Mouse (Mus musculus) layer of hippocampus, adult 9-11 months (tissue): Measurements from ENCODE around the gene Myo3a.

Experiments used
- DNase-seq: peaks from one replicate; pipeline ENCODE4 v3.0.0; 2022

Myo3a gene

DNA sequence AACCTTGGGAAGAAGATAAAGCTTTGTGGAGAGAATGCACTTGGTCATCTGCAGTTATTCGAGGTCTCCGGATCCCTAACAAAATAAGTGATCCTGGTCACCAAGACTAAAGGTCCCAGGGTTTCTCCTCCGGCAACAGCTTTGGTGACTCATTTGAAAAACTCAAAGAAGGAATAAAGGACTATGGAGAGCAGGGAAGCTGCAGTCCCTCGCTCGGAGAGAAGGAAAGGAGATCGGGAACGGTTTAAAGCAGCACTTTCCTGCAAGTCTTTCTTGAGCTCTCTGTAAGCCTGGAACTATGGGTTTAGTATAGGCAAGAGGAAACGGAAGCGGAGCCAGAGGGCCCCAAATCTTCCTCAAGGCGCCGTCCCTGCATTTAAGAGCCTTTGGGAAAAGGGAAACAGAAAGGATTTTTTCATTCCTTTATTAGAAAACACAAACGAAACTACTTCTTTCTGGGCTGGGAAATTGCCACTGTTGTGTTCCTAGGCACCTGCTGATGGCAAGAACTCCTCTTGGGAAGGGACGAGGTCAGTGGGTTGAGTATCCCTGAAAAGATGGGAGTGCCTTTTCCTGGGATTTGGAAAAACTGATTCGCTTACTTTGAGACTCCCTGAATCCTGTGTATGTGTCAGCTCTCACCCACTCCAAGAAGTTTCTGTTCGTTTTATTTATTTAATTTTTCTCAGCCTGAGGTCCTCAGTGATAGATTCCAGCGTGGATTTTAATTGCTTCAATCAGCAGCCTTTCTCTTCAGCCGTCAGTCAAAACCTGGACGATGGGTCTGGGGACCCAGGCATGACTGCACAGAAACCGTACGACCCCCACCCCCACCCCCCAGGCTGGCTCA, 393.9 kb downstream of the Myo3a start:
- DNase-seq: no peak

DNA sequence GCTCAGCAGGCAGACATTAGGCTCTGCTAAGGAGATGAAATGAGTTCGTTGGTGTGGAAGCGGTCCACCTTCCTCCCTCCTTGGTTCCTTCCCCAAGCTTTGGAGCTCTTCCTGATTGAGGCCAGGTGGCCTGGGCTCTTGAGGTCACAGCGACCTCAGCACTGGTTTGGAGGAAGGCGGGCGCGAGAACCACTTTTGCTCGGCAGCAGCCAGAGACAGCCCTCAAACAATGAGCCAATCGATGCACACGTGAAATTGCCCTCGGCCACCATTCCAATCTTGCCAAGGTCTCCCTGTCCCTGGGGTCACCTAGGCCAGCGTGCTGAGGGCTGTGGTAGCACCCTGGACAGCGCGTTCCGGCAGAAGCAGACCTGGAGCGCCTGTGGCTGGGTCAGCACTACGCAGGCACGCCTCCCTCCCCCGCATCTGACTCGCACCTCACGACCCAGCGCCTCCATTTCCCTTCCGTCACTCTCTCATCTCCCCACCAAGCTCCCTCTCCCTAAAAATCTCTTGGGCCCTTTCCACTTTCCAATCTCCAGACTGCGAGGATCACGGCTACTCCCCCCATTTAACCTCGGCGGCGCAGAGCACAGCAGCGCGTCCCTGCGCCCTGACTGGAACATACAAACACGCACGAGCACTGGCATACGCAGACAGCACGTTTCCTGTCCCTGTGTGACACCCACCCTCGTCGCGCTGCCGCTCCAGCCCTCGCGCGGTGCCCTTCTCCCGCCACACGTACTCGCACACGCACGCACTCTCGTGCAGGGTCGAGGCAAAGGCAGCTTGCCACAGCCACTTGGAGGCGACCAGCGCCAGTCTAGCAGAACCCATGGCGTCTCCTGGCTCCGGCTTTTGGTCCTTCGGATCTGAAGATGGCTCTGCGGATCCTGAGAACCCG, 394.8 kb downstream of the Myo3a start, which contains the start of gene Gad2:
TSS of gene Gad2 (plus strand) at position 378 of the 904 bp plus-strand sequence.
- no peak for DNase-seq

DNA sequence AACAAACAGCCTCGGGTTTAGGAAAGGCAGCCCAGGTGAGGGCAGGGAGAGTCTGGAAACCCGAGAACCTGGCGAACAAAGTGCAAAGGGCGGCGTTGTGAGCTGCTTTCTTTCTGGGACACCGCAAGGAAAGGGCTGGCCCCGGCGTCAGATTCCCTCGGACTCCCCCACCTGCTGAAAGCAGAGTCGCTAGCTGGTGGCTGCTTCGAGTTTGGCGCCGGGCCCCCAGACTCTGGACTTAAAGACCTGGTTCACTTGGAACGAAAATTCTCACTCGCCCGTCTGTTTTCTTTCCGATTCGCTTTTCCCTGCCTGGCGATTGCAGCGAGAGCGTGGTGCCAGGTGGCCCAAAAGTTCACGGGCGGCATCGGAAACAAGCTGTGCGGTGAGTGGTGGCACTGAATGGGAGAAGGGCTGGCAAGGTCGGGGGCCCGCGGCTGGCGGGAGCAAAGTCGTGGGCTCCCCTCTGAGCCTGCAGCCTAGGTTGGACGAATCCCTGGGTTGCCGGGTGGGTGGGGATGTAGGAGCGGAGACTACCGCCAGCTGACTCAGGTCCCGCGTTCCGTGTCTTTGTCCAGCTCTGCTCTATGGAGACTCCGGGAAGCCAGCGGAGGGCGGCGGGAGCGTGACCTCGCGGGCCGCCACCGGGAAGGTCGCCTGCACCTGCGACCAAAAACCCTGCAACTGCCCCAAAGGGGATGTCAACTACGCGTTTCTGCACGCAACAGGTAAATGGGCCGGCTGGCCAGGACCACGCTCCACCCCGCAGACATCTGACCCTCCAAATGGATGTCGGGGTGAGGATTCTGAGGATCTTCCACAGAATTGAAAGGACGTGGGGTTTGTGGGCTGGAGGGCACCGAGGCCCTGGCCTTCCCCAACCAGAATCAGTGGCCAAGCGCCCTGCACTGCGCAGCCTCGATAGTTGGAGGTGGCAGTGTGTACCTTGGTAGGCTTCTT, 396.1 kb downstream of the Myo3a start:
- DNase-seq: no peak

- no peak for DNase-seq
Measured at GRCm38 (mm10) chr2:22624188-22624975, 397.1 kb downstream of the Myo3a start.

DNA sequence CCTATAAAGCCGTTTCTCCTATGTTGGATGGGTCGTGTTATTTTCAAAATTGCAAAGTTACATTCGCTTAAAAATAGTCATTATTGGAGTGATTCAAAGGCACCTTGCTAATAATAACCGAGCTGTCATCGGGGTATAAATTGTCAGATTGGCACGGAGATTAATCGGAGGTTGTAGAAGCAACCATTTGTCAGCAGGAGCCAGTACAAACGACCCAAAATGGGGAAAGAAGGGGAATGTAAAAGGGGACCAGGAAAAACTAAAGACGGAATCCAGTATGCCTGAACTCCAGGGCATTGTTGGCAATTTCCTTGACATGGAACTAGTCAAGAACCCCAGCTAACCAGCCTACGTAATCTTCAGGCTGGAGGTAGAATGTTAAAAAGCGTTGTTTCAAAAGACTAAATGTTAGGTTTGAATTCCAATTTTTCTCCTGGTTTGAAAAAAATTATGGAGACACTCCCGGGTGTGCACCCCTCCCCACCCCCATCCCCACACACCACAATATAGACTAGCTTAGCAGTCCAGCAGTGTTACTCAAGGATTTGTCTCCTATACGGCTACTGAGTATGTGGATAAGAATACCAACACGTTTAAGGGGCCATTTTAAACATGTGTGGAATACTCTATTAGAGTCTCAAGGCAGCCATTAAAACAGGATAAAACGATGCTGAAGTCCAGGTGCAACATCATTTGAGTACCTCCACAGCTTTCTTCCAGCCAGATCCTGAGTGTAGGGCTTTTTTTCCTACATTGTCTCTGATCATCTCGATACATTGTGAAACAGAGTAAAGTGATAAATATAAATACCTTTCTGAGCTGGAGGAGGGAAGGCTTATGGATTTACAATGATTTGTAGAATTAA, 398.0 kb downstream of the Myo3a start:
- no peak for DNase-seq

GRCm38 (mm10) chr2:22627147-22627666, 399.9 kb downstream of the Myo3a start:
- DNase-seq: no peak

DNA sequence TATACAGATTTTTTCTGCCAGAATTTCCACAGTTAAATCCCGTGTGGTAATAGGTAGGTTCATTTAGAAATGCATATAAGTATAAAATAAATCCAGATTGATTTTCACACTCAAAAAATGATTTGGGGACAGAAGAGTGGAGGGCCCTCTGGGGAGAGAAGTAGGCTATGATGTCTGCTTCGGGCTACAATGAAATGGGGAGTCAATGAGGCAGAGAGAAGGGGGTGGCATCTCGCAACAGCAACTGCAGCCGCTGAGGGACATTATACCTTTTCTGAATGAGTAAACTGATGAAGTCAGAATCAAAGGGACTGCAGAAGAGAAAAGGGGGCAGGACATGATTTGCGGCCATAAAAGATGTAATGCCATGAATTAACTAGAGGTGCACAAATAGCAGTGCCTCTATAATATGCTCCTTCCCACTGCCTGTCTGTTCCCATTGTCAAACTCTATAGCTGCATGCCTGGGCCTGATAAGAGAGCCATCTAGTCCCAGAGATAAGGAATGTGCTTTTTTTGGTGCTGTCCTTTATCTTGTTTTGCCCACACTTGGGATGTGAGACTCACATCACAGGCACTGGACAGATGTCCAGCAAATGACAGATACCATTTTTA, 400.6 kb downstream of the Myo3a start:
- no peak for DNase-seq

- DNase-seq: no peak
Measured at GRCm38 (mm10) chr2:22634766-22635165, 407.5 kb downstream of the Myo3a start.

DNA sequence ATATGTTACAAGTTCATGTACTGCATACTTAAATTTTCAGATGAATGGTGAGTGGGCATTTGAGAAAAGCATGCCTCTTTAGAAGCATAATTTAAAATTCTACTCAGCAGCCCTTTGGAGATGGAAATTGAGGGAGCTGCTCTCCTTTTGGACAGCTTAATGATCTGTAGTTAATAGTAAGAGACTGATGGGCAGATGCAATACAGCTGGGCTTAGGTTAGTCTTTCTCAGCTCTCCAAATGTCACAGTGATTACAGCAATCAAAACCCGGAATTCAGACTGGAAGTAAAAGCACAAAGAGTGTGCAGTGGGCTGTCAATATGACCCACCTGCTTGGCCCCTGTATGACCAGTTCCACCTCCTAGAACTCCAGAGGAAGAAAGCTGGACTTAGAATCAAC, 418.8 kb downstream of the Myo3a start:
- no peak for DNase-seq

DNA sequence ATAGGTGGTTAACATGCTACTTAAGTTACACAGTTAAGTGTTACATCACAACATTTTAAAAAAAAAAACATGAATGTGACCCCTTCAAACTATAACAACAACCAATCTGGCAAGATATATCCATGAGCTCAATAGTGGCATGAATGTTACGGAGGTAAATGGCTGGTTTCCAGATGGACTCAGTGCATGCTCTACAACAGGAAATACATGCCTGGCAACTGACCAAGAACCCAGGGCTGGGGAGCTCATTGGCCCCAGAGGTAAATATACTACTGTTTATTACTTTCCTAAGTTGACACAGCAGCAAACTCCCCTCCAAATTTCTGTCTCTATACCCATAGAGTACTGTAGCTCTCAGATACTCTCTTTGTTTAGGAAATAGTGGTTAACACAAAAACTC, 421.1 kb downstream of the Myo3a start:
- no peak for DNase-seq

GRCm38 (mm10) chr2:22651826-22652225, 424.5 kb downstream of the Myo3a start:
- DNase-seq: no peak

- DNase-seq: no peak
Measured at GRCm38 (mm10) chr2:22663731-22664130, 436.4 kb downstream of the Myo3a start.
